Mouse (Mus musculus) telencephalon, adult 2 months (tissue): ENCODE results near the gene Pglyrp4.
A peak's percentile ranks its signal among the peaks of the same experiment; 100 is the strongest.
"Not testable (repeated sequence)": the region's sequence is repeated elsewhere in the genome, so short reads cannot be mapped to it uniquely, and the experiment has no call there.

ENCODE experiments used
- DNase-seq: peaks from one replicate; pipeline ENCODE4 v3.0.0-alpha.2; 2011; ENCODE audit warnings: low read depth, low spot score

Pglyrp4 gene

GRCm38 (mm10) chr3:90726606-90727005 is at the start of gene Pglyrp4:
TSS of gene Pglyrp4 (plus strand) at chr3:90726906.
- DNase-seq, result no peak

DNA sequence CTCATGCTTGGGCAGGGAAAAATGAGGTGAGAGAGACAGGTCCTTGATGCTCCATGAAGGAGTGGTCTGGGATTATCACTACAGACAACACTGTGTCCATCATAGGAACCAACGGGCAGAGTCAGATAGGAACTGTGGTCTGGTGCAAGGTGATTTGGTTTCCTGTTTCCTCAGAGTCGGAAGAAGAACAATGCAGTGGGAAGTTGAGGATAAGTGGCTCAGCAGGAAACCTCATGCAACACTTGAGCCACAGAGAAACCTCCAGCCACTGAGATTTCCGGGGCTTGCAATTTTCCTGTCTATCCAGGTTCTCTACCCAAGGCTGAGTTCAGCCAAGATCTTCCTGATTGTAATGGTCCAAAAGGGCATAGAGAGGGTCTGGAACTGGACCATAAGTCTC is 48.0 kb upstream of the Pglyrp4 start:
- DNase-seq, result no peak

GRCm38 (mm10) chr3:90683929-90684328 is 42.8 kb upstream of the Pglyrp4 start:
- no peak for DNase-seq

DNA sequence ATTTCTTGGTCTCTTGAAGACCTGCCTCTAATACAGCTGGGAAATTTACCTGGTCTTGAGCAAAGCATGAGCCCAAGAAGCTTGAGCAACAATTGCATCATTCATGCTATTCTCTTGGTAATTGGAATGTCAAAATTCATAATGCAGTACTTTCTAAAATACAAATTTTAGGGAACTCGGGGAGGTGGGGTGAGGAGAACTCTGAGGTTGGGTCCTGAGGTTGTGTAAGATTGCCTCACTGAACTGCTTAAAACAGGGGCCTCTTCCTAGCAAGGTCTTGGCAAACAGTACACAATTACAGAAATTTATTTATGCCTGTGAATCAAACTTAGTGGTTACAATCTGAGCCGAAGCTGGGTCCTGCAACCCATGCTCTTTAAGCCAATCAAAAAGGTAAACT is 39.9 kb upstream of the Pglyrp4 start:
- no peak for DNase-seq

- no peak for DNase-seq
These were observed 33.2 kb upstream of the Pglyrp4 start for GRCm38 (mm10) chr3:90693496-90693895.

DNA sequence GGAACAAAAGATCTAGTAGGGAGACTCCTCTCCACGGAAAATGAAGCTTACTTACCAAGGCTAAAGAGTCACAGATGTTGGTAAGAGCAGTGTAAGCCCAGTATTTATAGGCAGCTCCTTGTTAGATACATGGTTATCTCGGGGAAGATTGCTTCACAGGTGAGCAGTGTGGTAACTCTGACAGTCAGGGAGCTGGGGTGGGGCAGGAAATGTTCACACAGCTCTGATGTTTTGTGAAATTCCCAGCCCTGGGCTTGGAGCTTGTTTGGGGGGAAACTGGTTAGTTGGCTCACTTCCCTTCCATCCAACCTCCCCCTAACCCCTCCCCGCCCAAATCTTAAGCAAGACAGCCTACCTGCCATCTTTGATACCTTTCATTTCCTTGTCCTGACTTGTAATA is 31.1 kb upstream of the Pglyrp4 start, which contains the start of gene S100a9:
TSS of gene S100a9 (minus strand) at position 109 of the 400 bp plus-strand sequence.
- no peak for DNase-seq

- DNase-seq, result no peak
These were observed 24.5 kb upstream of the Pglyrp4 start for GRCm38 (mm10) chr3:90702244-90702643.

DNA sequence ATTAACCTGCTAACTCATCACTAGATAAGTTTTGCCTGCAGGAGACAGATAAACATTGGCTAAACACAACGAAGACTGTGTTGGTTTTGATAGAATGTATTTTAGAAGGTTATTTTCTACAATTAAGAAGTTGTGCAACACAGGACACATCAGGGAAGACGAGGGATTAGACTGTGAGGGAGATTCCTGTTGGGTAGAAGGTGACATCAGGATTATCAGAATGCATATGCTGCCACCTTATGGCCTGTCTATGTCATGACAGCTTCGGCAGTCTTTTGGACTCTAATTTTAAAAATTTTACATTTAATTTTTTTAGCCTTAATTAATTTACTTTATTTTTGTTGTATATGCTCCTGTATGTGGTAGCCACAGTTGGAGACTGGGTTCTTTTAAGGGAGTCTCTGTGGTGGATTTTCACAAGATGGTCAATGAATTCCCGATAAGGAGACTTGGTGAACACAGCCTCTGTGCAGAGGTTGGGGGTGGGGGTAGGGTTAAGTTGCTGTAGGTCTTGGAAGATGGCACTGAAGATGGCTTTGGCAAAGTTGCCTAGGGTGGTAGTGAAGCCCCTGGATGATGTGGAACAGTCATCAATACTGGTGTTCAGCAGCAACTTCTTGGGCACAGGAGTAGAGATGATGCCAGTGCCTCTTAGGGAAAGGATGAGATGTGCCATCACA is 18.0 kb upstream of the Pglyrp4 start:
- peak; percentile 5 for DNase-seq

GRCm38 (mm10) chr3:90709591-90710460 is 16.9 kb upstream of the Pglyrp4 start:
- peak; percentile 73 for DNase-seq

- peak; percentile 12 for DNase-seq
These were observed 23.0 kb downstream of the Pglyrp4 start for GRCm38 (mm10) chr3:90749658-90750057.

- DNase-seq, result not testable (repeated sequence)
These were observed 51.1 kb downstream of the Pglyrp4 start, which contains the start of gene Gm5849 for GRCm38 (mm10) chr3:90777776-90778175. TSS of gene Gm5849 (minus strand) at chr3:90777876.
